Mouse (Mus musculus) liver, postnatal 0 days (tissue): Measurements from ENCODE around the gene Unc45b.

ENCODE experiments used
- CTCF ChIP-seq: sonication (generic); IDR thresholded peaks from 2 replicates; pipeline ENCODE4 v1.5.1; 2016; ENCODE audit warnings: antibody characterized with exemption, low read depth
- EP300 ChIP-seq: IDR thresholded peaks from 2 replicates; pipeline ENCODE4 v1.6.1; 2016; ENCODE audit warnings: antibody characterized with exemption, low read depth, mild to moderate bottlenecking

DNA sequence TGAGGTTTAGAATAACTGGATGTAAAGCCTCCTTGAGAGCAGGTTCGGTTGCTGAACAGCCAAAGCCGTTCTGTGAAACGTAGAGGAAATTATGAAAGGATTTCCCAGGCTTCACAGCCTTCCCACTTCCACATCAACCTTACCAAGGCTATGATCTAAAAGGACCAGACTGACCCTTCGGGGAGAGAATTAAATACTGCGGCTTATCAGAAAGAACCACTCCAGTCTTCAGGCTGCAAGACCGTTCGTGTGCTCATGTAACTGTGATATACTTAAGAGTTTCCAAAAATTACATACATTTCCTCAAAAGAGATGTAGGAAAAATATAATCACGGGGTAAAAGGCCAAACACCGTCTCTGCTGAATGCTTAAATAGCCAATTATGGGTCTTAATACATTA is 47.7 kb upstream of the Unc45b start:
- no peak for TF ChIP-seq CTCF
- TF ChIP-seq EP300 = peak; percentile 37; the same call in 1 of the 2 replicates
